Mouse (Mus musculus) embryonic facial prominence, embryonic 11.5 days (tissue): Measurements from ENCODE around the gene R3hdm4. TPM values are rescaled to one million over a fixed set of nuclear protein-coding genes. Genes with fewer than 3 reads are reported as not detected.

Experiments
- ATAC-seq: fragments of 200-750 bp; cut with Nextera tagmentation; replicated peaks from 2 replicates; pipeline ENCODE4 v1.8.0; 2017; ENCODE audit warnings: low read depth; ENCODE audit not compliant: insufficient number of reproducible peaks, low FRiP score, low TSS enrichment
- DNase-seq: peaks from one replicate; pipeline ENCODE4 v3.0.0-alpha.2; 2015; ENCODE audit warnings: low spot score
- H3K27ac ChIP-seq: fragments of 300-500 bp; sonication (generic); replicated peaks from 2 replicates; pipeline ENCODE4 v1.5.1; 2014; ENCODE audit warnings: mild to moderate bottlenecking, low read depth, low read length, control low read depth
- H3K27me3 ChIP-seq: fragments of 300-500 bp; sonication (generic); 2 replicates; pipeline ENCODE4 v1.6.1; 2014; ENCODE audit warnings: mild to moderate bottlenecking, low read length, moderate library complexity, mixed read lengths; ENCODE audit not compliant: control insufficient read depth, insufficient read depth
- H3K36me3 ChIP-seq: fragments of 300-500 bp; sonication (generic); replicated peaks from 2 replicates; pipeline ENCODE4 v1.6.1; 2014; ENCODE audit warnings: low read depth, mild to moderate bottlenecking, low read length, moderate library complexity, mixed read lengths; ENCODE audit not compliant: control insufficient read depth, insufficient read depth
- H3K4me1 ChIP-seq: fragments of 300-500 bp; sonication (generic); 2 replicates; pipeline ENCODE4 v1.6.1; 2014; ENCODE audit warnings: low read length, mixed read lengths; ENCODE audit not compliant: control insufficient read depth, insufficient read depth
- H3K4me2 ChIP-seq: fragments of 300-500 bp; sonication (generic); 2 replicates; pipeline ENCODE4 v1.6.1; 2014; ENCODE audit warnings: low read depth, mild to moderate bottlenecking, control low read depth, low read length, moderate library complexity
- H3K4me3 ChIP-seq: fragments of 300-500 bp; sonication (generic); 2 replicates; pipeline ENCODE4 v1.5.1; 2014; ENCODE audit warnings: low read depth, low read length, control low read depth
- H3K9ac ChIP-seq: fragments of 300-500 bp; sonication (generic); replicated peaks from 2 replicates; pipeline ENCODE4 v1.6.1; 2014; ENCODE audit warnings: mild to moderate bottlenecking, control low read depth, low read length
- H3K9me3 ChIP-seq: fragments of 300-500 bp; sonication (generic); replicated peaks from 2 replicates; pipeline ENCODE4 v1.6.1; 2016; ENCODE audit warnings: mild to moderate bottlenecking, low read length, inconsistent platforms, mixed read lengths; ENCODE audit not compliant: control insufficient read depth
- WGBS: fragments of 180-500 bp; shearing (Covaris S2); extraction: QIAGEN DNeasy Blood & Tissue Kit; methylation state at CpG from one replicate; pipeline ENCODE4 v1.1.7; 2014; 5-methylcytosine and 5-hydroxymethylcytosine counted together
- polyA plus RNA-seq: library from polyadenylated mRNA; unstranded; fragments of >200 nt; fragmentation: Nextera tagmentation; extraction: Ambion mirVana; gene quantifications from 2 replicates; pipeline ENCODE4 v1.2.1, GENCODE M21; 2014

The R3hdm4 gene
- polyA plus RNA-seq, 1 experiment from 2014 or later, result 116 TPM

DNA sequence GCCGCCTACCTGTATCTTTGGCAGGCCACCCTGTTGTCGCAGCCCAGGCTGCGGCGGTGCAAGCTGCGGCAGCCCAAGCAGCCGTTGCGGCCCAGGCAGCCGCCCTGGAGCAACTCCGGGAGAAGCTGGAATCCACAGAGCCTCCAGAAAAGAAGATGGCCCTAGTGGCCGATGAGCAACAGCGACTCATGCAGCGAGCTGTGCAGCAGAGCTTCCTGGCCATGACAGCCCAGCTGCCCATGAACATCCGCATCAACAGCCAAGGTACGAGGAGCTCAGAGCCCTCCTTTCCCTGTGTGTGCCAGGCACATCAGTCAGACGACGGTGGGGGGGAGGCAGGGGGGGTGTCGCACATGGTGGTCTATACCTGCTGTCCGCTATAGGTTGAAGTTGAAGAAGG, 29.7 kb upstream of the R3hdm4 start:
- DNase-seq (no peak), ATAC-seq (no peak)
- H3K4me2 ChIP-seq, result no peak overlapping the region
- 86% methylated on average over 18 of the region's 18 CpGs for WGBS
- H3K4me3 ChIP-seq, result no peak overlapping the region
- H3K27me3 ChIP-seq, result no peaks in the 10 kb centered on the region
- H3K4me1 ChIP-seq, result peaks cover 10% of the 10 kb centered on the region
- H3K27ac ChIP-seq, result no peak overlapping the region
- no peaks in the 10 kb centered on the region for H3K9me3 ChIP-seq
- H3K36me3 ChIP-seq, result peaks cover 7% of the 10 kb centered on the region
- H3K9ac ChIP-seq, result no peak overlapping the region

DNA sequence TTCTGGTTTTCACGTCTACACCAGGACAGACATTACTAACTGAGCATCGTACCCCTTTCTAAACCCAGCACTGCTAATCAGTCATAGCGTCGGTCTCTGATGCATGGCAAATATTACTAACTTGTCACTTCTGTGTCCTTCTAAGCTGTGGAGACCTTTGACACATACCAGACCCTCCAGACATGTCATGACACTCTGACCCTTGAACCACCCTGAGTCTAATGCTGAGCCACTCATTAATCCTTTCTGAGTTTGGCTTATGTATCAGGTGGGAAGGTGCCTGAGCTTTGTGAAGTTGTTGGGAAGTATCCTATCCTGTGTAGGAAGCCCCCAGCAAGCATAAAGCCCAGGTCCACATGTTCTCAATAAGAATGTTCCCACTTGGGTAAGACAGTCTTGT, 28.9 kb upstream of the R3hdm4 start:
- no peak overlapping the region for H3K9ac ChIP-seq
- H3K4me2 ChIP-seq, result no peak overlapping the region
- H3K9me3 ChIP-seq, result no peaks in the 10 kb centered on the region
- no peak for ATAC-seq
- H3K4me1 ChIP-seq, result peaks cover 14% of the 10 kb centered on the region
- no peaks in the 10 kb centered on the region for H3K27me3 ChIP-seq
- H3K4me3 ChIP-seq, result no peak overlapping the region
- 86% methylated on average over 4 of the region's 4 CpGs for WGBS
- no peak for DNase-seq
- no peak overlapping the region for H3K27ac ChIP-seq
- H3K36me3 ChIP-seq, result peaks cover 7% of the 10 kb centered on the region

DNA sequence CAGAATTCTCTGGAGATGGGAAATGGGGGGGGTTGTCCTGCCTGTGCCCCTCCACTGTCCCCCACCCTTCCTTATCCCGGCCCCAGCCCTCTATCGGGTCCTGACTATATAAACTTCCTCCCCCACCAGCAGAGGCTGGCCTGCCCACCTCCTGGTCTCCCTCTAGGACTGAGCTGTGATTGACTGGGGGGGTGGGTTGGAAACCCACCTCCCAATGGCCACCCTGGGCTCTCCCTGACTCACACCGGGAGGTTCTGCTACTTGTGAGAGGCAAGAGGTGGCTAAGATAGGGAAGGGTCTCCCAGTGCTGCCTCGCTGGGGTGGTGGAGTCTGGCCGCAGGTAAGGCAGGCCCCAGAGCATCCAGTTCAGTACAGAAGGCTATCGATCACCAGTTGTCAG, 26.5 kb upstream of the R3hdm4 start:
- no peaks in the 10 kb centered on the region for H3K9me3 ChIP-seq
- no peak overlapping the region for H3K4me3 ChIP-seq
- H3K4me1 ChIP-seq, result peaks cover 14% of the 10 kb centered on the region
- H3K4me2 ChIP-seq, result no peak overlapping the region
- WGBS, result 73% methylated on average over 6 of the region's 6 CpGs
- H3K9ac ChIP-seq, result peak overlapping the region; percentile 13; the same call in 1 of the 2 replicates
- peaks cover 7% of the 10 kb centered on the region for H3K36me3 ChIP-seq
- H3K27ac ChIP-seq, result no peak overlapping the region; the same call in 1 of the 2 replicates
- no peaks in the 10 kb centered on the region for H3K27me3 ChIP-seq
- ATAC-seq (no peak), DNase-seq (no peak)

DNA sequence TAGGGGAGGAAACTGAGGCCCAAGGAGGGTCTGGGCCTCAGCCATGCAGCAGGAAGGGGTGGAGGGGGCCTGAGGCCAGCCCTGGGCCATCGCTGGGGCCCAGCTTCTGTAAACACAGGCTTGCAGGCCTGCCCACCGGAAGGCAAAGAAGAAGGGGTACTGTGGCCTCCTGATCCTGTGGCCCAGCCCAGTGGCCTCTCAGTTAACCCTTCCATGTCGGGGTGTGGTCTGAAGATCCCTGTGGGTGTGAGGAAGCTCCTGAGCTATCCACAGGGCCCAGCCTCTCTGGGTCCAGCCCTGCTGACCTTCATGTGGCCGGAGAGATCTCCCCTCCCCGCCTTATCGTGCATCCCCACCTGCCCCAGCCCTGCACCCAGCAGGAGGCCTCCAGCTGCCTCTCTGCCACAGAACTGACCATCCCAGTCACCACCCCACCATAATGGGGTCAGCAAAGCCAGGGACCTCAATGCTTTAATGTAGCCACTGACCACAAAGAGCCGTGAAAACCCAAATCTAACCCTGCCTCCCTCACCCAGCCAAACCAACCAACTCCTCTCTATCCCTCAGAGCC, 25.8 kb upstream of the R3hdm4 start:
- Histone ChIP-seq H3K4me2 (peak overlapping the region; percentile 19; the same call in 1 of the 2 replicates), H3K4me1 (peaks cover 14% of the 10 kb centered on the region), H3K9ac (peak overlapping the region; percentile 37), H3K27me3 (no peaks in the 10 kb centered on the region), H3K4me3 (no peak overlapping the region), H3K9me3 (no peaks in the 10 kb centered on the region), H3K27ac (peak overlapping the region; percentile 59), H3K36me3 (peaks cover 7% of the 10 kb centered on the region)
- WGBS, result 14% methylated on average over 7 of the region's 7 CpGs
- ATAC-seq (peak; percentile 25; the same call in 1 of the 2 replicates), DNase-seq (peak; percentile 22)

DNA sequence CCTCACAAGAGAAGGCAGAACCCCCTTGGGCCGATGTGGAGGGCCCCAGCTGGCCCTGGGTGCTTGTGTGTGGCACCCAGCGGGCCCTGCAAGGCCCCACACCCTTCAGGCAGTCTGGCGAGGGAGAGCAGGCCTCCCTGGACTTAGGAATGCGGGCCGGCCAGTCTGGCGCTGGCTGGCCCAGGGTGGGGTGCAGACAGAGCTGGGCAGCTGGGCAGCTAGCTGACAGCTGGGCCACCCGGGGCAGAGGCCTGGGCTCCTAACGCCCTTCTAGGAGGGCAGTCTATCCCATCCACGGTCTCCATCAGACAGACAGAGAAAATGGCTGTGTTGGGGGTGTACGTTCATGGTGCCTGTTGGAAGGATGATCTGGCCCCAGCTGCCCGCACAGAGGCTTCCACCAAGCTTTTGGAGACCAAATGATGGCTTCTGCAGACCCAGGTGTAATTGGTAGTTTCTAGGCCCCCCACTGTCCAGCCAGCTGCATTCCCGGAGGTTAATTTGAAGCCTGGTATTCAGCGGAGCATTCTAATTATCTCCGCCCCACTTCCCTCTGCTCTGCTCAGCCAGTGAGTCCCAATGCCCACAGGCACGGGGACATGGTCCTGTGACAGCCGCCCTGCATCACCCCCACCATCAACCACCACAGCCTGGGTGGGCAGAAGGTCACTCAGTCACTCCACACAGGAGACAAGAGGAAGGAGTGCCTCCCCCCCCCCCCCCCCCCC, 24.7 kb upstream of the R3hdm4 start:
- H3K9me3 ChIP-seq, result no peaks in the 10 kb centered on the region
- H3K4me2 ChIP-seq, result no peak overlapping the region; the same call in 1 of the 2 replicates
- peak overlapping the region; percentile 40 for H3K9ac ChIP-seq
- peak; percentile 54; the same call in 1 of the 2 replicates for ATAC-seq
- DNase-seq, result peak; percentile 77
- peak overlapping the region; percentile 59 for H3K27ac ChIP-seq
- 16% methylated on average over 16 of the region's 16 CpGs for WGBS
- H3K4me3 ChIP-seq, result 0 out of 2 replicates have a peak overlapping the region, but pooled peaks have one; percentile 5
- H3K27me3 ChIP-seq, result no peaks in the 10 kb centered on the region
- peaks cover 14% of the 10 kb centered on the region for H3K4me1 ChIP-seq
- H3K36me3 ChIP-seq, result peaks cover 2% of the 10 kb centered on the region; the same call in 1 of the 2 replicates

DNA sequence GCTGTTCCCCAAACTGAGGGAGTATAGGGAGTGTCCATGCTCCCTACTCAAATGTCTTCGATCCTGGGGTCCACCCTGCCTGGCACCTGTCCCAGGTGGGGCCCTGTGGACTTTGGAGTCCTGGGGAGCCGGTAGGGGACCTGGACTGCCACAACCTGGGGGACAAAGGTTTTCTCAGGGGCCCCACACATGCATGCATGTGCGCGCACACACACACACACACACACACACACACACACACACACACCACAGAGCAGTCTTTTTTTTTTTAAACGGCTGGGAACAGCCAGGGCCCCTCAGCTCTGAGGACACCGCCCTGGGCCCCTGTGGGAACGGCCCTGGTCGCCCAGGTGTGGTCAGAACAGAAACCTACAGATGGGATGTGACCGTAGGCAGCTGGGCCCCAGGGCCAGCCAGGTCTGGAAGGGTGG, 22.5 kb upstream of the R3hdm4 start:
- no peak overlapping the region for H3K4me2 ChIP-seq
- H3K36me3 ChIP-seq, result no peaks in the 10 kb centered on the region
- H3K27ac ChIP-seq, result no peak overlapping the region
- 77% methylated on average over 9 of the region's 9 CpGs for WGBS
- DNase-seq (no peak), ATAC-seq (no peak)
- H3K9ac ChIP-seq, result no peak overlapping the region
- no peaks in the 10 kb centered on the region for H3K27me3 ChIP-seq
- no peak overlapping the region for H3K4me3 ChIP-seq
- no peaks in the 10 kb centered on the region for H3K9me3 ChIP-seq
- peaks cover 14% of the 10 kb centered on the region for H3K4me1 ChIP-seq

DNA sequence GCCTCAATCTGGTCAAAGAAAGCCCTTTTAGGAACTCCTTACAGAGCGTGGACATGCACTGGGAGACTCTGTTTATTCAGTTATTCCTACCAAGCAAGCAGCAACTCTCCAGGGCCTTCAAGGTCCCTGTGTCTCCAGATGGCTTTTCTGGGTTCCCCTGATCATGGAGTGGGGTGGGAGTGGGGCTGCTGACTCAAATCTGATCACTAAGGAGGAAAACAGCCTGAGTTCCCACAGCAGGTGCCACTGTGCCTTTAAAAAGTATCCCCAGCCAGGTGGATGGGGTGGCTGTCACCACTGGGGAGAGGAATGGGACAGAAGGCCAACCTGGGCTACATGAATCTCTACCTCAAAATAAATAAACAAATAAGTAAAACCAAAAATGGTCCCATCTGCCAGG, 22.0 kb upstream of the R3hdm4 start:
- no peaks in the 10 kb centered on the region for H3K27me3 ChIP-seq
- H3K27ac ChIP-seq, result no peak overlapping the region
- no peaks in the 10 kb centered on the region for H3K36me3 ChIP-seq
- H3K9me3 ChIP-seq, result no peaks in the 10 kb centered on the region
- no peak overlapping the region for H3K4me3 ChIP-seq
- H3K4me2 ChIP-seq, result no peak overlapping the region
- peaks cover 14% of the 10 kb centered on the region for H3K4me1 ChIP-seq
- no peak overlapping the region for H3K9ac ChIP-seq
- ATAC-seq (no peak), DNase-seq (no peak)
- WGBS, result 91% methylated on average over 1 of the region's 1 CpGs

DNA sequence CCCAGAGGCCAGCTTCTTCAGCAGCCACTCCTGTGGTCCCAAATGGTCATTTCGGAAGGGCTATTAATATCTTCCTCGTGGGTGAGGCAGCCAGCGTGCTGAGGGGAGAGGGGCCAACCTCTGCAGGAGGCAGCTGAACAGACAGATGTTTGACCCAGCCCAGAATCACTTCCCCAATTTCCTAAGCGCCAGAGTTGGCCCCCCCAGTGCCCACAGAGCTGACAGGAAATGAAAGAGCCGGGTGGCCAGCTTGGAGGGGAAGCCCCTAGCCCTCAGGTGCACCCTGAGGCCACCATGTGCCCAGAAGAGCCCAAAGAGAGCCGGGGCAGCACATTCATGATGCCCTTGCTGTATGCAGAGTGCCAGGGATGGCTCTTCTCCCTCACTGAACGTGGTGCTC, 19.7 kb upstream of the R3hdm4 start:
- DNase-seq (no peak), ATAC-seq (no peak)
- Histone ChIP-seq H3K27ac (no peak overlapping the region), H3K9me3 (no peaks in the 10 kb centered on the region), H3K4me3 (no peak overlapping the region), H3K4me1 (peaks cover 5% of the 10 kb centered on the region; the same call in 1 of the 2 replicates), H3K9ac (no peak overlapping the region), H3K36me3 (no peaks in the 10 kb centered on the region), H3K27me3 (no peaks in the 10 kb centered on the region), H3K4me2 (no peak overlapping the region)
- 64% methylated on average over 7 of the region's 7 CpGs for WGBS
